ENCODE assay signal across 15 mouse cellular contexts in the genomic region with DNA sequence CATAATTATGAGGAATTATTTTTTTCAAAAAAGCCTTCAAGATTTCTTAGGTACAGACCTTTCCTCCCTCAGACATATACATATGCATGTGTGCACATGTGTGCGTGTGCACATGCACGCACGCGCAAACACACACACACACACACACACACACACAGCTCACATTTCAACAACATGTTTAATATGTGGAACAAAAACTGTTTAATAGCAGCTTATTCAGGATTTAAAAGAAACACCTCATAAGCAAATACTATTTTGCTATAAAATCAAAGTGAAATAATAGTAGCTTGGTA. TPM values are rescaled to one million over a fixed set of nuclear protein-coding genes. Genes with fewer than 3 reads are reported as not detected.
DNase-seq lines count a peak whose midpoint lies in the region; ATAC-seq lines count a peak whose summit lies in the region.
"Had no signal": no experiment of that assay in that cellular context is flagged by ENCODE, and none has a peak within 500 bp of the region (broad histone marks: within the 10 kb centered on the region; RNA-seq: fewer than 3 reads in every experiment).

No protein-coding gene starts in this region.

- H3K9me3 ChIP-seq in heart, embryonic 13.5 days: no peaks in the 10 kb centered on the region
- no peaks in the 10 kb centered on the region for H3K9me3 ChIP-seq in lung, embryonic 15.5 days
- H3K9me3 ChIP-seq in forebrain, embryonic 16.5 days (ENCODE audit: control insufficient read depth, low read length): no peaks in the 10 kb centered on the region
- H3K9me3 ChIP-seq in midbrain, embryonic 16.5 days (replicated peaks; ENCODE audit: control insufficient read depth, low read length, poor library complexity, severe bottlenecking): no peaks in the 10 kb centered on the region
- no peaks in the 10 kb centered on the region for H3K9me3 ChIP-seq in limb, embryonic 10.5 days (replicated peaks)

- H3K4me3 ChIP-seq in heart, embryonic 13.5 days: no peak overlapping the region
- H3K4me3 ChIP-seq in lung, embryonic 15.5 days: no peak overlapping the region
- peak overlapping the region; percentile 46 for H3K4me3 ChIP-seq in forebrain, embryonic 16.5 days (replicated peaks; ENCODE audit: low read length)
- peak overlapping the region; percentile 48 for H3K4me3 ChIP-seq in midbrain, embryonic 16.5 days (ENCODE audit: low read depth, low read length)
- no peak overlapping the region for H3K4me3 ChIP-seq in limb, embryonic 10.5 days

- peak overlapping the region; percentile 68 for H3K27ac ChIP-seq in heart, embryonic 13.5 days (replicated peaks)
- no peak overlapping the region for H3K27ac ChIP-seq in lung, embryonic 15.5 days
- H3K27ac ChIP-seq in forebrain, embryonic 16.5 days (ENCODE audit: low read length): peak overlapping the region; percentile 97
- H3K27ac ChIP-seq in midbrain, embryonic 16.5 days (ENCODE audit: low read length): peak overlapping the region; percentile 94
- H3K27ac ChIP-seq in limb, embryonic 10.5 days: no peak overlapping the region

- no peaks in the 10 kb centered on the region for H3K36me3 ChIP-seq in heart, embryonic 13.5 days
- no peaks in the 10 kb centered on the region for H3K36me3 ChIP-seq in lung, embryonic 15.5 days
- H3K36me3 ChIP-seq in forebrain, embryonic 16.5 days (ENCODE audit: control insufficient read depth, insufficient read depth): no peaks in the 10 kb centered on the region
- H3K36me3 ChIP-seq in midbrain, embryonic 16.5 days (ENCODE audit: control insufficient read depth, insufficient read depth, low read length): no peaks in the 10 kb centered on the region
- no peaks in the 10 kb centered on the region for H3K36me3 ChIP-seq in limb, embryonic 10.5 days

- WGBS in heart, embryonic 13.5 days: over 99% methylated on average over 4 of the region's 4 CpGs
- 94% methylated on average over 4 of the region's 4 CpGs for WGBS in lung, embryonic 15.5 days
- WGBS in forebrain, embryonic 16.5 days: 85% methylated on average over 4 of the region's 4 CpGs
- 88% methylated on average over 4 of the region's 4 CpGs for WGBS in midbrain, embryonic 16.5 days
- 98% methylated on average over 4 of the region's 4 CpGs for WGBS in limb, embryonic 10.5 days

- H3K4me1 ChIP-seq in heart, embryonic 13.5 days: peaks cover 68% of the 10 kb centered on the region
- peaks cover 51% of the 10 kb centered on the region for H3K4me1 ChIP-seq in lung, embryonic 15.5 days
- H3K4me1 ChIP-seq in forebrain, embryonic 16.5 days (replicated peaks; ENCODE audit: control insufficient read depth, insufficient read depth, low read length): peaks cover 29% of the 10 kb centered on the region
- H3K4me1 ChIP-seq in midbrain, embryonic 16.5 days (ENCODE audit: control insufficient read depth, insufficient read depth, low read length): peaks cover 20% of the 10 kb centered on the region
- H3K4me1 ChIP-seq in limb, embryonic 10.5 days: peaks cover 29% of the 10 kb centered on the region

- no peak for ATAC-seq in heart, embryonic 13.5 days (ENCODE audit: extremely low read depth, insufficient number of reproducible peaks, low FRiP score, low TSS enrichment)
- ATAC-seq in lung, embryonic 15.5 days (ENCODE audit: borderline replicate concordance, extremely low read depth, low FRiP score, low TSS enrichment): no peak
- 0 out of 2 replicates have a peak, but pooled peaks have one; percentile 3 for ATAC-seq in forebrain, embryonic 16.5 days
- no peak for ATAC-seq in midbrain, embryonic 16.5 days
- ATAC-seq: activated CD4-positive, CD25-positive, alpha-beta regulatory T cell, adult 4 months; inflammation-experienced regulatory T-cells, adult 6 months had no signal

- peak overlapping the region; percentile 60 for H3K4me2 ChIP-seq in heart, embryonic 13.5 days
- H3K4me2 ChIP-seq in lung, embryonic 15.5 days: peak overlapping the region; percentile 47; the same call in 1 of the 2 replicates
- peak overlapping the region; percentile 58 for H3K4me2 ChIP-seq in forebrain, embryonic 16.5 days (ENCODE audit: low read length)
- H3K4me2 ChIP-seq in midbrain, embryonic 16.5 days (ENCODE audit: low read length): peak overlapping the region; percentile 77

- no peak for DNase-seq in heart, postnatal 4 days
- no peak for DNase-seq in lung, adult 18-20 months
- no peak for DNase-seq in adrenal gland, adult 8-10 months
- DNase-seq in limb, embryonic 10.5 days (ENCODE audit: low spot score): no peak
- DNase-seq: cerebellum, adult 18-20 months; gastrocnemius, postnatal 10 days; kidney, postnatal 14 days; layer of hippocampus, postnatal 36 days; lung, postnatal 14 days had no signal

- peak overlapping the region; percentile 72; the same call in 1 of the 2 replicates for H3K9ac ChIP-seq in heart, embryonic 13.5 days
- H3K9ac ChIP-seq in lung, embryonic 15.5 days: no peak overlapping the region
- H3K9ac ChIP-seq in forebrain, embryonic 16.5 days (replicated peaks; ENCODE audit: low read depth, low read length): no peak overlapping the region; the same call in 1 of the 2 replicates
- peak overlapping the region; percentile 71 for H3K9ac ChIP-seq in midbrain, embryonic 16.5 days (ENCODE audit: low read depth, low read length)

- no peaks in the 10 kb centered on the region for H3K27me3 ChIP-seq in heart, embryonic 13.5 days (replicated peaks)
- H3K27me3 ChIP-seq in lung, embryonic 15.5 days: no peaks in the 10 kb centered on the region
- no peaks in the 10 kb centered on the region for H3K27me3 ChIP-seq in forebrain, embryonic 16.5 days (replicated peaks; ENCODE audit: control insufficient read depth, insufficient read depth, low read length)
- no peaks in the 10 kb centered on the region for H3K27me3 ChIP-seq in midbrain, embryonic 16.5 days (ENCODE audit: control insufficient read depth, insufficient read depth, low read depth, low read length)
- no peaks in the 10 kb centered on the region for H3K27me3 ChIP-seq in limb, embryonic 10.5 days (ENCODE audit: low read depth, poor library complexity, severe bottlenecking)

RNA-seq across cellular contexts. Expression of gene Zbtb38, which starts 19.3 kb away (rescaled TPM):
- polyA plus RNA-seq in heart, embryonic 13.5 days (2015; fragmentation: Nextera tagmentation; extraction: Ambion mirVana): 27.1 and 31.3 TPM in 2 replicates
- total RNA-seq in heart, postnatal 4 days (2021): 10 to 100 TPM; 34.6 to 35.2 TPM
- polyA plus RNA-seq in lung, embryonic 15.5 days (2015; fragmentation: Nextera tagmentation; extraction: Ambion mirVana): 26.3 and 26.4 TPM in 2 replicates
- 52.3 and 54.0 TPM in 2 replicates for polyA plus RNA-seq in forebrain, embryonic 16.5 days (2015; fragmentation: Nextera tagmentation; extraction: Ambion mirVana)
- polyA plus RNA-seq in midbrain, embryonic 16.5 days (2015; fragmentation: Nextera tagmentation; extraction: Ambion mirVana): 57.1 and 58.1 TPM in 2 replicates
- total RNA-seq in adrenal gland, adult 8-10 months (2022): 10 to 100 TPM; 55.4 to 88.4 (median 70.5) TPM
- 6.4 and 8.1 TPM in 2 replicates for polyA plus RNA-seq in limb, embryonic 10.5 days (2016; fragmentation: Nextera tagmentation; extraction: Ambion mirVana)

Comparison
In these comparisons a context has a peak if more than half of its experiments do, and no peak if none do; other contexts are left out.
1. H3K27ac ChIP-seq: peak in heart, embryonic 13.5 days (single experiment), forebrain, embryonic 16.5 days (single experiment) and midbrain, embryonic 16.5 days (single experiment); none in lung, embryonic 15.5 days (single experiment) and limb, embryonic 10.5 days (single experiment).
2. H3K4me3 ChIP-seq: peak in forebrain, embryonic 16.5 days (single experiment) and midbrain, embryonic 16.5 days (single experiment); none in heart, embryonic 13.5 days (single experiment), lung, embryonic 15.5 days (single experiment) and limb, embryonic 10.5 days (single experiment).
3. H3K9ac ChIP-seq: peak in heart, embryonic 13.5 days (single experiment) and midbrain, embryonic 16.5 days (single experiment); none in lung, embryonic 15.5 days (single experiment) and forebrain, embryonic 16.5 days (single experiment).
4. Peak in every context shown above with its lines, with median percentiles within 50 percentile points of each other: H3K4me2 ChIP-seq.